Mouse (Mus musculus): ENCODE results near the gene Syt16. TPM values are rescaled to one million over a fixed set of nuclear protein-coding genes. Genes with fewer than 3 reads are reported as not detected.

The Syt16 gene
- polyA plus RNA-seq, 1 experiment from 2014 or later: 1.1 TPM

- ATAC-seq (ENCODE audit: low FRiP score, low TSS enrichment): 0 out of 2 replicates have a peak, but pooled peaks have one; percentile 9
- no peaks in the 10 kb centered on the region for H3K4me1 ChIP-seq (ENCODE audit: insufficient read depth, low read length)
- peaks cover 32% of the 10 kb centered on the region for H3K27me3 ChIP-seq (ENCODE audit: insufficient read depth, low read length)
- peak overlapping the region; percentile 71; the same call in 1 of the 2 replicates for H3K9ac ChIP-seq (replicated peaks; ENCODE audit: low read length)
- H3K27ac ChIP-seq (ENCODE audit: low read length): no peak overlapping the region
- peak overlapping the region; percentile 92 for H3K4me2 ChIP-seq (replicated peaks; ENCODE audit: low read depth, low read length)
- WGBS: 45% methylated on average over 5 of the region's 5 CpGs
- no peaks in the 10 kb centered on the region for H3K9me3 ChIP-seq (ENCODE audit: low read length)
- no peaks in the 10 kb centered on the region for H3K36me3 ChIP-seq (ENCODE audit: insufficient read depth, low read length)
- peak overlapping the region; percentile 53 for H3K4me3 ChIP-seq (ENCODE audit: low read length)
Measured at GRCm38 (mm10) chr12:73998128-73998456, 631 bp downstream of the Syt16 start.

GRCm38 (mm10) chr12:74002449-74002848 lies 5.0 kb downstream of the Syt16 start:
- no peak overlapping the region for H3K27ac ChIP-seq (ENCODE audit: low read length)
- H3K4me3 ChIP-seq (ENCODE audit: low read length): no peak overlapping the region
- WGBS: 81% methylated on average over 9 of the region's 9 CpGs
- H3K9me3 ChIP-seq (ENCODE audit: low read length): no peaks in the 10 kb centered on the region
- H3K9ac ChIP-seq (replicated peaks; ENCODE audit: low read length): no peak overlapping the region
- peaks cover 17% of the 10 kb centered on the region for H3K27me3 ChIP-seq (ENCODE audit: insufficient read depth, low read length)
- ATAC-seq (ENCODE audit: low FRiP score, low TSS enrichment): no peak
- no peaks in the 10 kb centered on the region for H3K4me1 ChIP-seq (ENCODE audit: insufficient read depth, low read length)
- no peak overlapping the region for H3K4me2 ChIP-seq (replicated peaks; ENCODE audit: low read depth, low read length)
- H3K36me3 ChIP-seq (ENCODE audit: insufficient read depth, low read length): no peaks in the 10 kb centered on the region

- Histone ChIP-seq H3K27ac (ENCODE audit: low read length) (no peak overlapping the region), H3K27me3 (ENCODE audit: insufficient read depth, low read length) (no peaks in the 10 kb centered on the region), H3K36me3 (ENCODE audit: insufficient read depth, low read length) (no peaks in the 10 kb centered on the region), H3K4me2 (replicated peaks; ENCODE audit: low read depth, low read length) (no peak overlapping the region), H3K9ac (replicated peaks; ENCODE audit: low read length) (no peak overlapping the region), H3K4me3 (ENCODE audit: low read length) (no peak overlapping the region), H3K4me1 (ENCODE audit: insufficient read depth, low read length) (no peaks in the 10 kb centered on the region), H3K9me3 (ENCODE audit: low read length) (no peaks in the 10 kb centered on the region)
- ATAC-seq (ENCODE audit: low FRiP score, low TSS enrichment): no peak; the same call in 1 of the 2 replicates
- WGBS: 23% methylated on average over 8 of the region's 8 CpGs
Measured at GRCm38 (mm10) chr12:74009448-74009911, 12.0 kb downstream of the Syt16 start.

- H3K4me2 ChIP-seq (replicated peaks; ENCODE audit: low read depth, low read length): peak overlapping the region; percentile 16
- no peak overlapping the region for H3K9ac ChIP-seq (replicated peaks; ENCODE audit: low read length)
- H3K9me3 ChIP-seq (ENCODE audit: low read length): no peaks in the 10 kb centered on the region
- no peak overlapping the region for H3K27ac ChIP-seq (ENCODE audit: low read length)
- H3K27me3 ChIP-seq (ENCODE audit: insufficient read depth, low read length): no peaks in the 10 kb centered on the region
- ATAC-seq (ENCODE audit: low FRiP score, low TSS enrichment): peak; percentile 88
- no peaks in the 10 kb centered on the region for H3K36me3 ChIP-seq (ENCODE audit: insufficient read depth, low read length)
- 0% methylated on average over 6 of the region's 6 CpGs for WGBS
- no peak overlapping the region for H3K4me3 ChIP-seq (ENCODE audit: low read length)
- H3K4me1 ChIP-seq (ENCODE audit: insufficient read depth, low read length): no peaks in the 10 kb centered on the region
Measured at GRCm38 (mm10) chr12:74013739-74014138, 16.3 kb downstream of the Syt16 start.

GRCm38 (mm10) chr12:74014739-74015270 lies 17.3 kb downstream of the Syt16 start:
- no peak overlapping the region for H3K4me2 ChIP-seq (replicated peaks; ENCODE audit: low read depth, low read length)
- H3K27me3 ChIP-seq (ENCODE audit: insufficient read depth, low read length): no peaks in the 10 kb centered on the region
- WGBS: 54% methylated on average over 7 of the region's 7 CpGs
- no peaks in the 10 kb centered on the region for H3K9me3 ChIP-seq (ENCODE audit: low read length)
- no peak; the same call in 1 of the 2 replicates for ATAC-seq (ENCODE audit: low FRiP score, low TSS enrichment)
- H3K27ac ChIP-seq (ENCODE audit: low read length): no peak overlapping the region
- no peaks in the 10 kb centered on the region for H3K4me1 ChIP-seq (ENCODE audit: insufficient read depth, low read length)
- no peak overlapping the region for H3K9ac ChIP-seq (replicated peaks; ENCODE audit: low read length)
- H3K4me3 ChIP-seq (ENCODE audit: low read length): no peak overlapping the region
- no peaks in the 10 kb centered on the region for H3K36me3 ChIP-seq (ENCODE audit: insufficient read depth, low read length)

- H3K27me3 ChIP-seq (ENCODE audit: insufficient read depth, low read length): no peaks in the 10 kb centered on the region
- no peak overlapping the region for H3K4me2 ChIP-seq (replicated peaks; ENCODE audit: low read depth, low read length)
- no peak for ATAC-seq (ENCODE audit: low FRiP score, low TSS enrichment)
- H3K9me3 ChIP-seq (ENCODE audit: low read length): no peaks in the 10 kb centered on the region
- no peak overlapping the region for H3K27ac ChIP-seq (ENCODE audit: low read length)
- H3K9ac ChIP-seq (replicated peaks; ENCODE audit: low read length): no peak overlapping the region
- H3K4me1 ChIP-seq (ENCODE audit: insufficient read depth, low read length): no peaks in the 10 kb centered on the region
- no peaks in the 10 kb centered on the region for H3K36me3 ChIP-seq (ENCODE audit: insufficient read depth, low read length)
- no peak overlapping the region for H3K4me3 ChIP-seq (ENCODE audit: low read length)
- 79% methylated on average over 5 of the region's 5 CpGs for WGBS
Measured at GRCm38 (mm10) chr12:74015491-74015890, 18.0 kb downstream of the Syt16 start.

- Histone ChIP-seq H3K4me3 (ENCODE audit: low read length) (no peak overlapping the region), H3K9me3 (ENCODE audit: low read length) (no peaks in the 10 kb centered on the region), H3K4me2 (replicated peaks; ENCODE audit: low read depth, low read length) (no peak overlapping the region), H3K36me3 (ENCODE audit: insufficient read depth, low read length) (no peaks in the 10 kb centered on the region), H3K9ac (replicated peaks; ENCODE audit: low read length) (no peak overlapping the region), H3K27me3 (ENCODE audit: insufficient read depth, low read length) (no peaks in the 10 kb centered on the region), H3K27ac (ENCODE audit: low read length) (no peak overlapping the region), H3K4me1 (ENCODE audit: insufficient read depth, low read length) (no peaks in the 10 kb centered on the region)
- ATAC-seq (ENCODE audit: low FRiP score, low TSS enrichment): no peak
- 75% methylated on average over 5 of the region's 5 CpGs for WGBS
Measured at GRCm38 (mm10) chr12:74023260-74023659, 25.8 kb downstream of the Syt16 start.

- 78% methylated on average over 2 of the region's 2 CpGs for WGBS
- H3K9ac ChIP-seq (replicated peaks; ENCODE audit: low read length): no peak overlapping the region
- no peak overlapping the region for H3K27ac ChIP-seq (ENCODE audit: low read length)
- no peak overlapping the region for H3K4me2 ChIP-seq (replicated peaks; ENCODE audit: low read depth, low read length)
- H3K4me1 ChIP-seq (ENCODE audit: insufficient read depth, low read length): no peaks in the 10 kb centered on the region
- H3K4me3 ChIP-seq (ENCODE audit: low read length): no peak overlapping the region
- no peaks in the 10 kb centered on the region for H3K27me3 ChIP-seq (ENCODE audit: insufficient read depth, low read length)
- no peak for ATAC-seq (ENCODE audit: low FRiP score, low TSS enrichment)
- no peaks in the 10 kb centered on the region for H3K36me3 ChIP-seq (ENCODE audit: insufficient read depth, low read length)
- no peaks in the 10 kb centered on the region for H3K9me3 ChIP-seq (ENCODE audit: low read length)
Measured at GRCm38 (mm10) chr12:74024912-74025311, 27.5 kb downstream of the Syt16 start.

GRCm38 (mm10) chr12:74043225-74043624 lies 45.8 kb downstream of the Syt16 start:
- no peak overlapping the region for H3K9ac ChIP-seq (replicated peaks; ENCODE audit: low read length)
- no peaks in the 10 kb centered on the region for H3K9me3 ChIP-seq (ENCODE audit: low read length)
- H3K4me3 ChIP-seq (ENCODE audit: low read length): no peak overlapping the region
- no peaks in the 10 kb centered on the region for H3K27me3 ChIP-seq (ENCODE audit: insufficient read depth, low read length)
- H3K27ac ChIP-seq (ENCODE audit: low read length): no peak overlapping the region
- 90% methylated on average over 5 of the region's 5 CpGs for WGBS
- no peak for ATAC-seq (ENCODE audit: low FRiP score, low TSS enrichment)
- H3K4me1 ChIP-seq (ENCODE audit: insufficient read depth, low read length): no peaks in the 10 kb centered on the region
- H3K36me3 ChIP-seq (ENCODE audit: insufficient read depth, low read length): no peaks in the 10 kb centered on the region
- no peak overlapping the region for H3K4me2 ChIP-seq (replicated peaks; ENCODE audit: low read depth, low read length)

- Histone ChIP-seq H3K4me2 (replicated peaks; ENCODE audit: low read depth, low read length) (no peak overlapping the region), H3K4me1 (ENCODE audit: insufficient read depth, low read length) (no peaks in the 10 kb centered on the region), H3K27ac (ENCODE audit: low read length) (no peak overlapping the region), H3K9ac (replicated peaks; ENCODE audit: low read length) (no peak overlapping the region), H3K4me3 (ENCODE audit: low read length) (no peak overlapping the region), H3K27me3 (ENCODE audit: insufficient read depth, low read length) (no peaks in the 10 kb centered on the region), H3K9me3 (ENCODE audit: low read length) (no peaks in the 10 kb centered on the region), H3K36me3 (ENCODE audit: insufficient read depth, low read length) (no peaks in the 10 kb centered on the region)
- WGBS: 54% methylated on average over 6 of the region's 6 CpGs
- no peak for ATAC-seq (ENCODE audit: low FRiP score, low TSS enrichment)
Measured at GRCm38 (mm10) chr12:74043755-74044154, 46.3 kb downstream of the Syt16 start.

Measured in kidney, embryonic 16.5 days (tissue).